Comparison of ENCODE assay signal across 29 mouse cellular contexts in genomic region chr8:84157620-84158019, GRCm38 (mm10). TPM values are rescaled to one million over a fixed set of nuclear protein-coding genes. Genes with fewer than 3 reads are reported as not detected.
"Had no signal": no experiment of that assay in that cellular context is flagged by ENCODE, and none has a peak within 500 bp of the region (broad histone marks: within the 10 kb centered on the region; RNA-seq: fewer than 3 reads in every experiment).

No protein-coding gene starts in this region.

- H3K4me2 ChIP-seq: limb, embryonic 13.5 days; liver, embryonic 12.5 days; liver, embryonic 15.5 days; lung, embryonic 15.5 days; neural tube, embryonic 12.5 days; neural tube, embryonic 15.5 days; stomach, embryonic 15.5 days had no signal

- H3K9ac ChIP-seq: limb, embryonic 13.5 days; liver, embryonic 12.5 days; liver, embryonic 15.5 days; lung, embryonic 15.5 days; neural tube, embryonic 12.5 days; neural tube, embryonic 15.5 days; stomach, embryonic 15.5 days had no signal

- H3K4me1 ChIP-seq: limb, embryonic 10.5 days; limb, embryonic 13.5 days; liver, embryonic 12.5 days; liver, embryonic 15.5 days; lung, embryonic 15.5 days; midbrain, embryonic 10.5 days; neural tube, embryonic 12.5 days; neural tube, embryonic 15.5 days; stomach, embryonic 15.5 days had no signal

- H3K27ac ChIP-seq: kidney, postnatal 0 days; limb, embryonic 10.5 days; limb, embryonic 13.5 days; liver, embryonic 12.5 days; liver, embryonic 15.5 days; lung, embryonic 15.5 days; midbrain, embryonic 10.5 days; neural tube, embryonic 12.5 days; neural tube, embryonic 15.5 days; stomach, embryonic 15.5 days had no signal

- H3K27me3 ChIP-seq: limb, embryonic 13.5 days; liver, embryonic 12.5 days; liver, embryonic 15.5 days; lung, embryonic 15.5 days; neural tube, embryonic 12.5 days; neural tube, embryonic 15.5 days; stomach, embryonic 15.5 days had no signal

- H3K4me3 ChIP-seq: limb, embryonic 10.5 days; limb, embryonic 13.5 days; liver, embryonic 12.5 days; liver, embryonic 15.5 days; lung, embryonic 15.5 days; megakaryocyte, embryonic 14.5 days; midbrain, embryonic 10.5 days; neural tube, embryonic 12.5 days; neural tube, embryonic 15.5 days; stomach, embryonic 15.5 days had no signal

- DNase-seq: kidney, adult 18-20 months; kidney, adult 9 months; kidney, postnatal 25 days; liver; lung, adult 18-20 months; lung, postnatal 14 days; lung, postnatal 4 days; midbrain, embryonic 14.5 days; right cerebral cortex, adult 18-20 months; right cerebral cortex, postnatal 14 days; right cerebral cortex, postnatal 4 days; spleen, adult 18-20 months; thymus, postnatal 25 days had no signal

- H3K36me3 ChIP-seq: liver, embryonic 12.5 days; liver, embryonic 15.5 days; lung, embryonic 15.5 days; stomach, embryonic 15.5 days had no signal

- H3K9me3 ChIP-seq: limb, embryonic 10.5 days; limb, embryonic 13.5 days; liver, embryonic 12.5 days; liver, embryonic 15.5 days; lung, embryonic 15.5 days; megakaryocyte, embryonic 14.5 days; midbrain, embryonic 10.5 days; neural tube, embryonic 12.5 days; neural tube, embryonic 15.5 days; stomach, embryonic 15.5 days had no signal

- ATAC-seq: intestine, embryonic 16.5 days; liver, embryonic 12.5 days had no signal

RNA-seq across cellular contexts. Expression of gene Podnl1, which starts 31.8 kb away (rescaled TPM):
- total RNA-seq: layer of hippocampus, adult 18-20 months; layer of hippocampus, postnatal 14 days; left cerebral cortex, adult 8-10 months; left cerebral cortex, postnatal 25 days had no signal
- polyA plus RNA-seq: liver, embryonic 15.5 days had no signal
